Mouse (Mus musculus): ENCODE data around the gene Pla2g16. TPM values are rescaled to one million over a fixed set of nuclear protein-coding genes. Genes with fewer than 3 reads are reported as not detected.
A peak's percentile ranks its signal among the peaks of the same experiment; 100 is the strongest.

The Pla2g16 gene
- polyA plus RNA-seq, 1 experiment, result 45.4 TPM

GRCm38 (mm10) chr19:7561456-7561855, 4.2 kb downstream of the Pla2g16 start:
- TF ChIP-seq POLR2A (IDR thresholded peaks at IDR 0.05; ENCODE audit: extremely low read depth, insufficient read depth, low read length), result no peak
- no peak for TF ChIP-seq CTCF (IDR thresholded peaks at IDR 0.05; ENCODE audit: extremely low read depth, insufficient read depth, low read length)
- Histone ChIP-seq H3K4me3 (ENCODE audit: insufficient read depth, low read length) (no peak overlapping the region), H3K4me1 (ENCODE audit: control insufficient read depth, insufficient read depth, low read length) (no peaks in the 10 kb centered on the region; the same call in 1 of the 2 replicates), H3K27ac (ENCODE audit: insufficient read depth, low read length) (no peak overlapping the region)

- no peak overlapping the region for H3K4me3 ChIP-seq (ENCODE audit: insufficient read depth, low read length)
- no peak for TF ChIP-seq POLR2A (IDR thresholded peaks at IDR 0.05; ENCODE audit: extremely low read depth, insufficient read depth, low read length)
- no peak overlapping the region for H3K27ac ChIP-seq (ENCODE audit: insufficient read depth, low read length)
- H3K4me1 ChIP-seq (ENCODE audit: control insufficient read depth, insufficient read depth, low read length), result no peaks in the 10 kb centered on the region; the same call in none of the 2 replicates
These were observed 5.4 kb downstream of the Pla2g16 start for GRCm38 (mm10) chr19:7562601-7563129.

GRCm38 (mm10) chr19:7563676-7564075, 6.4 kb downstream of the Pla2g16 start:
- H3K27ac ChIP-seq (ENCODE audit: insufficient read depth, low read length), result no peak overlapping the region
- H3K4me3 ChIP-seq (ENCODE audit: insufficient read depth, low read length), result no peak overlapping the region
- TF ChIP-seq CTCF (IDR thresholded peaks at IDR 0.05; ENCODE audit: extremely low read depth, insufficient read depth, low read length), result no peak
- TF ChIP-seq POLR2A (IDR thresholded peaks at IDR 0.05; ENCODE audit: extremely low read depth, insufficient read depth, low read length), result no peak
- H3K4me1 ChIP-seq (ENCODE audit: control insufficient read depth, insufficient read depth, low read length), result peaks cover 4% of the 10 kb centered on the region

GRCm38 (mm10) chr19:7564457-7564856, 7.2 kb downstream of the Pla2g16 start:
- peaks cover 4% of the 10 kb centered on the region for H3K4me1 ChIP-seq (ENCODE audit: control insufficient read depth, insufficient read depth, low read length)
- TF ChIP-seq CTCF (IDR thresholded peaks at IDR 0.05; ENCODE audit: extremely low read depth, insufficient read depth, low read length) (no peak), POLR2A (IDR thresholded peaks at IDR 0.05; ENCODE audit: extremely low read depth, insufficient read depth, low read length) (no peak)
- H3K4me3 ChIP-seq (ENCODE audit: insufficient read depth, low read length), result no peak overlapping the region
- no peak overlapping the region for H3K27ac ChIP-seq (ENCODE audit: insufficient read depth, low read length)

GRCm38 (mm10) chr19:7566826-7567225, 9.6 kb downstream of the Pla2g16 start:
- H3K4me1 ChIP-seq (ENCODE audit: control insufficient read depth, insufficient read depth, low read length), result peaks cover 4% of the 10 kb centered on the region
- peak overlapping the region; percentile 94; the same call in 1 of the 2 replicates for H3K27ac ChIP-seq (ENCODE audit: insufficient read depth, low read length)
- no peak for TF ChIP-seq POLR2A (IDR thresholded peaks at IDR 0.05; ENCODE audit: extremely low read depth, insufficient read depth, low read length)
- TF ChIP-seq CTCF (IDR thresholded peaks at IDR 0.05; ENCODE audit: extremely low read depth, insufficient read depth, low read length), result no peak
- H3K4me3 ChIP-seq (ENCODE audit: insufficient read depth, low read length), result no peak overlapping the region

GRCm38 (mm10) chr19:7568364-7568763, 11.1 kb downstream of the Pla2g16 start:
- H3K4me3 ChIP-seq (ENCODE audit: insufficient read depth, low read length), result no peak overlapping the region
- H3K4me1 ChIP-seq (ENCODE audit: control insufficient read depth, insufficient read depth, low read length), result peaks cover 4% of the 10 kb centered on the region
- H3K27ac ChIP-seq (ENCODE audit: insufficient read depth, low read length), result peak overlapping the region; percentile 77; the same call in 1 of the 2 replicates
- TF ChIP-seq POLR2A (IDR thresholded peaks at IDR 0.05; ENCODE audit: extremely low read depth, insufficient read depth, low read length) (no peak), CTCF (IDR thresholded peaks at IDR 0.05; ENCODE audit: extremely low read depth, insufficient read depth, low read length) (no peak)

- peaks cover 4% of the 10 kb centered on the region for H3K4me1 ChIP-seq (ENCODE audit: control insufficient read depth, insufficient read depth, low read length)
- no peak overlapping the region for H3K4me3 ChIP-seq (ENCODE audit: insufficient read depth, low read length)
- TF ChIP-seq POLR2A (IDR thresholded peaks at IDR 0.05; ENCODE audit: extremely low read depth, insufficient read depth, low read length), result no peak
- no peak for TF ChIP-seq CTCF (IDR thresholded peaks at IDR 0.05; ENCODE audit: extremely low read depth, insufficient read depth, low read length)
- no peak overlapping the region for H3K27ac ChIP-seq (ENCODE audit: insufficient read depth, low read length)
These were observed 12.4 kb downstream of the Pla2g16 start for GRCm38 (mm10) chr19:7569650-7570049.

- TF ChIP-seq POLR2A (IDR thresholded peaks at IDR 0.05; ENCODE audit: extremely low read depth, insufficient read depth, low read length), result no peak
- no peak for TF ChIP-seq CTCF (IDR thresholded peaks at IDR 0.05; ENCODE audit: extremely low read depth, insufficient read depth, low read length)
- no peak overlapping the region for H3K27ac ChIP-seq (ENCODE audit: insufficient read depth, low read length)
- H3K4me1 ChIP-seq (ENCODE audit: control insufficient read depth, insufficient read depth, low read length), result no peaks in the 10 kb centered on the region
- H3K4me3 ChIP-seq (ENCODE audit: insufficient read depth, low read length), result no peak overlapping the region
These were observed 18.9 kb downstream of the Pla2g16 start for GRCm38 (mm10) chr19:7576180-7576579.

GRCm38 (mm10) chr19:7577710-7578109, 20.5 kb downstream of the Pla2g16 start:
- H3K4me3 ChIP-seq (ENCODE audit: insufficient read depth, low read length), result no peak overlapping the region
- no peak for TF ChIP-seq POLR2A (IDR thresholded peaks at IDR 0.05; ENCODE audit: extremely low read depth, insufficient read depth, low read length)
- TF ChIP-seq CTCF (IDR thresholded peaks at IDR 0.05; ENCODE audit: extremely low read depth, insufficient read depth, low read length), result no peak
- no peaks in the 10 kb centered on the region for H3K4me1 ChIP-seq (ENCODE audit: control insufficient read depth, insufficient read depth, low read length)
- H3K27ac ChIP-seq (ENCODE audit: insufficient read depth, low read length), result no peak overlapping the region

GRCm38 (mm10) chr19:7581042-7581441, 23.8 kb downstream of the Pla2g16 start:
- Histone ChIP-seq H3K27ac (ENCODE audit: insufficient read depth, low read length) (peak overlapping the region; percentile 52; the same call in 1 of the 2 replicates), H3K4me3 (ENCODE audit: insufficient read depth, low read length) (no peak overlapping the region), H3K4me1 (ENCODE audit: control insufficient read depth, insufficient read depth, low read length) (no peaks in the 10 kb centered on the region)
- no peak for TF ChIP-seq POLR2A (IDR thresholded peaks at IDR 0.05; ENCODE audit: extremely low read depth, insufficient read depth, low read length)
- TF ChIP-seq CTCF (IDR thresholded peaks at IDR 0.05; ENCODE audit: extremely low read depth, insufficient read depth, low read length), result no peak
